Mouse (Mus musculus) G1E (cell line): Measurements from ENCODE around the gene Cep295.

ENCODE experiments used
- CTCF ChIP-seq: IDR thresholded peaks from 2 replicates; pipeline ENCODE4 v1.5.1; 2012; ENCODE audit warnings: low read depth, low read length, inconsistent platforms, mixed read lengths
- GATA1 ChIP-seq: IDR thresholded peaks from 2 replicates; pipeline ENCODE4 v1.6.1; 2012; ENCODE audit warnings: borderline replicate concordance, low read length, inconsistent platforms, mixed read lengths
- TAL1 ChIP-seq: conservative IDR thresholded peaks from 2 replicates; pipeline ENCODE4 v1.6.1; 2012; ENCODE audit warnings: low read depth, low read length, inconsistent platforms, mixed read lengths

- no peak for TF ChIP-seq TAL1
- no peak for TF ChIP-seq GATA1
- no peak for TF ChIP-seq CTCF
Measured at GRCm38 (mm10) chr9:15273981-15274380, 83.6 kb downstream of the Cep295 start.
